Mouse (Mus musculus) CH12.LX (cell line): ENCODE measurements around the gene Hoxd4. TPM values are rescaled to one million over a fixed set of nuclear protein-coding genes. Genes with fewer than 3 reads are reported as not detected.

Source experiments
- DNase-seq: peaks from one replicate; pipeline ENCODE4 v3.0.0-alpha.2; 2013; ENCODE audit errors: extremely low read depth
- H3K27ac ChIP-seq: 2 replicates; pipeline ENCODE4 v1.5.1; 2012; ENCODE audit warnings: low read depth, mild to moderate bottlenecking, control low read depth, moderate library complexity; ENCODE audit not compliant: insufficient read depth
- H3K27me3 ChIP-seq: replicated peaks from 2 replicates; pipeline ENCODE3; 2012; ENCODE audit warnings: inconsistent platforms
- H3K36me3 ChIP-seq, 2 experiments: replicated peaks in 1 of 2; 2 replicates each; pipeline versions ENCODE3 to v1.6.1; 2012; ENCODE audit warnings: inconsistent platforms in 1 of 2, low read length in 1 of 2, mild to moderate bottlenecking in 1 of 2, mixed read lengths in 1 of 2, moderate library complexity in 1 of 2; ENCODE audit not compliant: control insufficient read depth in 1 of 2, insufficient read depth in 1 of 2
- H3K4me1 ChIP-seq, 2 experiments: 2 replicates each; pipeline ENCODE4 v1.6.1; 2012; ENCODE audit warnings: inconsistent platforms in 1 of 2, moderate library complexity in 1 of 2; ENCODE audit not compliant: insufficient read depth in 2 of 2, control insufficient read depth in 1 of 2
- H3K4me2 ChIP-seq: 2 replicates; pipeline ENCODE4 v1.6.1; 2012; ENCODE audit warnings: low read depth, mild to moderate bottlenecking, control low read depth; ENCODE audit not compliant: poor library complexity, insufficient read depth, severe bottlenecking
- H3K4me3 ChIP-seq, 3 experiments: fragments of 150-350 bp in 1 of 3; sonication (generic) in 1 of 3; replicated peaks in 1 of 3; 2 replicates each; pipeline versions ENCODE3 to v1.5.1; 2011 to 2012; ENCODE audit warnings: low read depth in 2 of 3, low read length in 2 of 3, mild to moderate bottlenecking in 2 of 3, moderate library complexity in 2 of 3, control low read depth in 1 of 3, improper control_type of control experiment in 1 of 3, inconsistent platforms in 1 of 3, mixed read lengths in 1 of 3; ENCODE audit not compliant: poor library complexity in 1 of 3
- H3K79me2 ChIP-seq: replicated peaks from 2 replicates; pipeline ENCODE4 v1.6.1; 2012; ENCODE audit warnings: mild to moderate bottlenecking, moderate library complexity; ENCODE audit not compliant: control insufficient read depth, poor library complexity, insufficient read depth, severe bottlenecking; ENCODE audit errors: extremely low read depth
- H3K9ac ChIP-seq: 2 replicates; pipeline ENCODE4 v1.6.1; 2012; ENCODE audit warnings: low read depth, mild to moderate bottlenecking, control low read depth, moderate library complexity; ENCODE audit not compliant: insufficient read depth
- H3K9me3 ChIP-seq: replicated peaks from 2 replicates; pipeline ENCODE3; 2012; ENCODE audit warnings: low read length, inconsistent platforms, mixed read lengths
- BHLHE40 ChIP-seq: IDR thresholded peaks from 2 replicates; pipeline ENCODE4 v1.6.1; 2011; ENCODE audit warnings: mild to moderate bottlenecking, low read depth, low read length, improper control_type of control experiment
- CTCF ChIP-seq, 2 experiments: IDR thresholded peaks in 1 of 2; conservative IDR thresholded peaks in 1 of 2; 2 replicates each; pipeline ENCODE4 v1.5.1; 2011 to 2012; ENCODE audit warnings: low read depth in 2 of 2, low read length in 2 of 2, improper control_type of control experiment in 1 of 2, inconsistent platforms in 1 of 2, mild to moderate bottlenecking in 1 of 2, moderate library complexity in 1 of 2
- E2F4 ChIP-seq: IDR thresholded peaks from 2 replicates; pipeline ENCODE4 v1.6.1; 2011; ENCODE audit warnings: low read depth, low read length, improper control_type of control experiment; ENCODE audit not compliant: insufficient replicate concordance
- ETS1 ChIP-seq: conservative IDR thresholded peaks from 2 replicates; pipeline ENCODE4 v1.6.1; 2012; ENCODE audit warnings: low read depth, mild to moderate bottlenecking, inconsistent platforms, low read length, improper control_type of control experiment, moderate library complexity
- GABPA ChIP-seq: IDR thresholded peaks from 2 replicates; pipeline ENCODE4 v1.6.1; 2012; ENCODE audit warnings: low read depth, low read length, improper control_type of control experiment, inconsistent platforms; ENCODE audit not compliant: insufficient replicate concordance
- HCFC1 ChIP-seq: IDR thresholded peaks from 2 replicates; pipeline ENCODE4 v1.6.1; 2012; ENCODE audit warnings: low read depth, mild to moderate bottlenecking, inconsistent platforms, low read length, improper control_type of control experiment
- IRF4 ChIP-seq: IDR thresholded peaks from 2 replicates; pipeline ENCODE4 v1.6.1; 2014; ENCODE audit warnings: low read depth, mild to moderate bottlenecking, inconsistent platforms, low read length, improper control_type of control experiment
- JUN ChIP-seq: IDR thresholded peaks from 2 replicates; pipeline ENCODE4 v1.6.1; 2011; ENCODE audit warnings: low read depth, mild to moderate bottlenecking, low read length, improper control_type of control experiment, moderate library complexity; ENCODE audit not compliant: insufficient read depth
- JUND ChIP-seq: conservative IDR thresholded peaks from 2 replicates; pipeline ENCODE4 v1.6.1; 2011; ENCODE audit warnings: low read depth, low read length, improper control_type of control experiment
- KAT2A ChIP-seq: IDR thresholded peaks from 2 replicates; pipeline ENCODE4 v1.6.1; 2012; ENCODE audit warnings: low read length, improper control_type of control experiment, inconsistent platforms; ENCODE audit not compliant: insufficient replicate concordance
- MAX ChIP-seq: IDR thresholded peaks from 2 replicates; pipeline ENCODE4 v1.6.1; 2011; ENCODE audit warnings: low read length, improper control_type of control experiment
- MEF2A ChIP-seq: IDR thresholded peaks from 2 replicates; pipeline ENCODE4 v1.6.1; 2014; ENCODE audit warnings: low read depth, mild to moderate bottlenecking, inconsistent platforms, low read length, improper control_type of control experiment, borderline replicate concordance
- MXI1 ChIP-seq: IDR thresholded peaks from 2 replicates; pipeline ENCODE4 v1.6.1; 2011; ENCODE audit warnings: mild to moderate bottlenecking, low read depth, low read length, improper control_type of control experiment
- POLR2A ChIP-seq: IDR thresholded peaks from 2 replicates; pipeline ENCODE4 v1.6.1; 2011; ENCODE audit warnings: low read depth, mild to moderate bottlenecking, improper control_type of control experiment, low read length
- SIN3A ChIP-seq: IDR thresholded peaks from 2 replicates; pipeline ENCODE4 v1.6.1; 2012; ENCODE audit warnings: low read length, improper control_type of control experiment, inconsistent platforms
- SMC3 ChIP-seq: IDR thresholded peaks from 2 replicates; pipeline ENCODE4 v1.6.1; 2011; ENCODE audit warnings: low read depth, low read length, improper control_type of control experiment
- UBTF ChIP-seq: IDR thresholded peaks from 2 replicates; pipeline ENCODE4 v1.6.1; 2012; ENCODE audit warnings: low read depth, mild to moderate bottlenecking, inconsistent platforms, low read length, improper control_type of control experiment, moderate library complexity
- USF1 ChIP-seq: IDR thresholded peaks from 2 replicates; pipeline ENCODE4 v1.6.1; 2014; ENCODE audit warnings: low read depth, mild to moderate bottlenecking, inconsistent platforms, low read length, improper control_type of control experiment
- ZC3H11A ChIP-seq: IDR thresholded peaks from 2 replicates; pipeline ENCODE4 v1.6.1; 2012; ENCODE audit warnings: low read depth, mild to moderate bottlenecking, inconsistent platforms, low read length, improper control_type of control experiment
- ZMIZ1 ChIP-seq: IDR thresholded peaks from 2 replicates; pipeline ENCODE4 v1.6.1; 2012; ENCODE audit warnings: low read depth, mild to moderate bottlenecking, inconsistent platforms, low read length, improper control_type of control experiment
- ZNF384 ChIP-seq: IDR thresholded peaks from 2 replicates; pipeline ENCODE4 v1.6.1; 2012; ENCODE audit warnings: low read depth, low read length, improper control_type of control experiment, inconsistent platforms
- dilution Hi-C: fragments of 300-500 bp; cut with MboI; formaldehyde crosslinking; loops from 2 replicates; pipeline ENCODE4 v1.14.3; 2020; ENCODE audit warnings: low sequenced_read_pairs; ENCODE audit not compliant: extremely low pct_unique_long_range_greater_than_20kb, extremely low pct_ligation_motif_present
- in situ Hi-C: fragments of 300-500 bp; cut with MboI; formaldehyde crosslinking; loops from 3 replicates; pipeline ENCODE4 v1.14.3; 2019; ENCODE audit warnings: low sequenced_read_pairs, low pct_ligation_motif_present, low pct_unique_long_range_greater_than_20kb, mixed read lengths
- polyA plus RNA-seq: library from polyadenylated mRNA; unstranded; fragments of >175 nt; gene quantifications from 2 replicates; pipeline ENCODE4 v1.2.1, GENCODE M21; 2012; ENCODE audit warnings: low read depth; ENCODE audit not compliant: insufficient read length
- total RNA-seq, 2 experiments: library from RNA; depleted of rRNA; stranded (reverse); fragments of 300-350 nt in 1 of 2; fragments of >200 nt in 1 of 2; gene quantifications; 2 replicates each; pipeline ENCODE4 v1.2.3; 2012 to 2014

Hoxd4 gene
- total and polyA plus RNA-seq, 3 experiments: 6.0 to 9.8 (median 6.3) TPM

DNA sequence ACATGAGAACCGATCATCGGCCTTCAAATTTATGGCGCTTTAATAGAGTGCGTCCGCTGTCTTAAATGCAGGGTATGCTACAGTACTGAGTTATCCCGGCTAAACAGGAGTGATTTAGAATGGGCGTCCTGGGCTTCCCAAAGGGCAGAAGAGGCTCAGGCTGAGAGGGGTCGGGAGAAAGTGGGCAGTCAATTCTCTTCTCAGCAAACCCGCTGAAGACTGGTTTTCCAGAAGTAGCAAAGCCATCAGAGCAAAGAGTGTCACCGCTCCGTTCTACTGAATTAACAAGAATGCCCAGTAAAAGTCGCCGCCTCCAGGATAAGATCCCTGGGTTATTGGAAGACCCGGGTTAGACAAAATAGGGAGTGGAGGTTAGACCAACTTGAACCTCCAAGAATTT is 28.1 kb downstream of the Hoxd4 start:
- H3K4me2 ChIP-seq: no peak overlapping the region
- DNase-seq: no peak
- no peak overlapping the region for H3K27ac ChIP-seq
- H3K4me1 ChIP-seq: peaks cover 14 to 27% of the 10 kb centered on the region in 2 experiments
- in situ Hi-C loops (no loop called here), dilution Hi-C loops (no loop called here)
- no peaks in the 10 kb centered on the region for H3K27me3 ChIP-seq
- peaks cover 7 to 26% of the 10 kb centered on the region in 2 experiments for H3K36me3 ChIP-seq
- no peak overlapping the region for H3K9ac ChIP-seq
- H3K4me3 ChIP-seq: no peak overlapping the region
- TF ChIP-seq IRF4 (no peak), CTCF (conservative IDR thresholded peaks at IDR 0.05 in 1 of 2, IDR thresholded peaks at IDR 0.05 in 1 of 2; ENCODE audit: low read depth in 2 of 2, low read length in 2 of 2) (no peak), GABPA (no peak), HCFC1 (no peak), UBTF (no peak), MAX (no peak), ZC3H11A (no peak), KAT2A (no peak), JUN (no peak), MXI1 (no peak), ZMIZ1 (no peak), JUND (no peak), SIN3A (no peak), USF1 (no peak), MEF2A (no peak), ETS1 (no peak), E2F4 (no peak), SMC3 (no peak), POLR2A (no peak)
- H3K79me2 ChIP-seq: no peaks in the 10 kb centered on the region
- H3K9me3 ChIP-seq: peaks cover 16% of the 10 kb centered on the region

DNA sequence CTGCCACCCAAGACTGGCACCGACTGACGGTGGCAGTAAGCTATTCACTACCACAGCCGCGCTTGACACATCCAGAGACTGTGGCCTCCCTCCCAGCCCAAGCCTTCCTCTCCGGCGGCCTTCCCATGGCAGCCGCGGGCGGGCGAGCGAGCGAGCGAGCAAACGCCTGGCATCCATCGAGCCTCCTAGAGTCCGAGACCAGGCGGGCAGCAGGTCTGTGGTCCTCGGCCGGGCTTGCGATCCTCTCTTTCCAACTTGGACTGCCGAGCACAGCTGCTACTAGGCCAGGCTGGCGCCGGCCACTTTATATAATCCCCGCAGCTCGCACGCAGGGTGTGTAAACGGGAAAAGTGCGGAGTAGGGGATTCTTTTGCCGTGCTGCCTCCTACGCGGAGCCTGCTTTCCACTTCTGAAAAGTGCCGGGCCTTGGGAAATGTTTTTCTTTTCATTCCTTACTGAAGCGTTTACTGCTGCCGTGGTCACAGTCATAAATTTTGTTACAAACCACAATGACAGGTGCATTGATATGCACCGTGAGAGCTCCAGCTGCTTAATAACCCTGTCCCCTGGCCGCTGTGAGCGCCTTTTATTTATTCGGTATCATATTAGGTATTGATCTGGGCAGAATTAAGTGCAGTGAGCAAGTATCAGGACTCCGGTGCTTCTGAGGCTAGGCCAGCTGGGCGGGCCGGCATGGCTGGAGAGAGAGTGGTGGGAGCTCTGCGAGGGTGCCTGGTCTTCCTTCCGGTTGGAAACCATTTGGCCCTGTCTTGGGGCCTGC is 28.8 kb downstream of the Hoxd4 start:
- no peak overlapping the region for H3K4me2 ChIP-seq
- H3K9me3 ChIP-seq: peaks cover 11% of the 10 kb centered on the region
- no peaks in the 10 kb centered on the region for H3K27me3 ChIP-seq
- no peak overlapping the region for H3K27ac ChIP-seq
- peaks cover 14 to 27% of the 10 kb centered on the region in 2 experiments for H3K4me1 ChIP-seq
- TF ChIP-seq SIN3A (no peak), BHLHE40 (no peak), ZNF384 (no peak)
- no peak for DNase-seq
- H3K4me3 ChIP-seq: no peak overlapping the region
- H3K9ac ChIP-seq: no peak overlapping the region
- in situ Hi-C loops (no loop called here), dilution Hi-C loops (no loop called here)
- H3K36me3 ChIP-seq: peaks cover 3 to 21% of the 10 kb centered on the region in 2 experiments
- H3K79me2 ChIP-seq: no peaks in the 10 kb centered on the region
